Mouse (Mus musculus) B cell, adult 67 days (primary cell): Measurements from ENCODE around the gene Tsen15. TPM values are rescaled to one million over a fixed set of nuclear protein-coding genes. Genes with fewer than 3 reads are reported as not detected.

Experiments
- total RNA-seq, 2 experiments: library from RNA; stranded (reverse); gene quantifications; 4 replicates each; pipeline ENCODE4 v1.2.4; 2023

The Tsen15 gene
- 10 to 100 TPM; 23.8 to 32.6 TPM for total RNA-seq

DNA sequence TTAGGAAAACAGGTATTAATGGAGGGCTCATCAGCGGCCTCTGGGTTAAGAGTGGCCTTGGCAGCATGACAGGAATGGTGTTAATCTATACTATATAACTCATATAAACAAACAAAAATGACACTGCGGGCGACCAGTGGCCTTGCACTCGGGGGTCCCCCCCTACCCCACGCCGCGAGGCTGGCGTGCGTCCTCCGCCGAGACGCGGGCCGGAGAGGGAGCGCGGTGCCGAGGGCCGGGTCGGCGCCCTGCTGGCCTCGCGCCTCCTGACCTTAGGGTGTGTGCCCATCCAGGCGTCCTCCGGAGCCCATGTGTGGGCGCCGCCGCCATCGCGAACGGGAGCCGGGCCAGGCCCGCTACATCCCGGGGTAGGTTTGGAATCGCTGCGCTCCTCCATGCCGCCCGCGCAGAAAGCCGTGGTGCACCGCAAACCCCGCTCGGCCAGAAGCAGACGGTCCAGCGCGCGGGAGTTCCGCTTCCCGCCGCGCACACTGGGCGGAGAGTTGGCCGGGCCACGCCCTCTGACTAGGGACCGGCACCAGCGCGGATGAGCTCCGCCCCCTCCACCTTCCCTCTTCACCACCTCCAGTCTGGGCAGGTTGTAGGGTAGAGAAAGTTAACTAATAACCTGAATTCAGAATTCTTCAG, at the start of gene Tsen15:
Tsen15 (minus strand) TSS at position 501 of the 648 bp plus-strand sequence.

DNA sequence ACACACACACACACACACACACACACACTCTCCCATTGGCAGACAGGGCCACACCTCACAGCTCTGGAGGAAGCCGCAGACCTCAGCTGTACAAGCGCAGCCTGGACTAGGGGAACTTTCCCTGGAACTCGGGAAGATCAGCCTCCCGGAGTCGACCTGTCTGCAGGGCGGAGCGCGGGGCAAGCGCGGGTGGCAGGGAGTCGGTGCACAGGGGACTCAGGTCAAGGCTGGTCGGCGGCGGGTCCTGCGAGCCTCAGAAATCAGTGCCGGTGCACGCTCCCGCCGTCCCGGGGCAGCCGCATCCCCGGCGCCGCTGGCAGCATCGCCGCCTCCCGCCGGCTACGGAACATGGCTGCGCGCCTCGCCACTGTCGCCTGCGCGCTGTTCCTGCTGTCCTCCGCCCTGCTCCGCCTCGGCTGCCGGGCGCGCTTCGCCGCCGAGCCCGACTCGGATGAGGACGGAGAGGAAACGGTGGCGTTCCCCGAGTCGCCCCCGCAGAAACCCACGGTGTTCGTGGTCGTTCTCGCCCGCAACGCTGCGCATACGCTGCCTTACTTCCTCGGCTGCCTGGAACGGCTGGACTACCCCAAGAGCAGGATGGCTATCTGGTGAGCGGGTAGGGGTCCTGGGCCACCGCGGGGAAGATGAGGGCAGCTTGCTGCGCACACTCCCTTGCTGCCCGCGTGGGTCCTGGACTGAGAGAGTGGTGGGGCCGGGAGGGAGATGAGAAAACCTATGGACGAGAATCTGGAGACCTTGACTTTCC, 13.5 kb upstream of the Tsen15 start, which contains the start of gene Colgalt2:
Colgalt2 (plus strand) TSS at position 41 of the 766 bp plus-strand sequence.

Other genes starting within 250 kb of the Tsen15 start
- gene Colgalt2, start 13.1 kb upstream of the Tsen15 start, total RNA-seq, result not detected